In the genomic region with DNA sequence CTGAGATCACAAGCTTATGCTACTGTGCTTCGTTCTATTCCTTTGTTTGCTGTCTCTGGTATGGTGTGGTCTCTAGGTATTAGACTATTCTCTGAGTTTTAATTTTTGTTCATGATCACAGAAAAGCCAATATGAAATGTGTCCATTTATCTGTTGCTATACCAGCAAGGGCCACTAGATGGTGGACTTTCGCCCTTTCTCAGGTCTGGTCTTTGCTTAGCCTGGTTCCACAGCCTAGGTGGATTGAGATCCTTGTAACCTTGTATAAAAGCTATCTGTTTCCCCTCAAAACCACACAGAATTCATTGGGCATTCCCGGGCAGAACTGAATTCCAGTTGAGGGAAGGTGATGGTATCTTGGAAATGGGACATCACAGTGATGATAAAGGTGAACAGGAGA, we compare ENCODE assay signal across 8 mouse cellular contexts. TPM values are rescaled to one million over a fixed set of nuclear protein-coding genes. Genes with fewer than 3 reads are reported as not detected.
DNase-seq lines count a peak whose midpoint lies in the region; ATAC-seq and TF ChIP-seq lines count a peak whose summit lies in the region.

No protein-coding gene starts in this region.

- no peaks in the 10 kb centered on the region for H3K27me3 ChIP-seq in C2C12 (ENCODE audit: control insufficient read depth, insufficient read depth, insufficient read length)
- no peaks in the 10 kb centered on the region for H3K27me3 ChIP-seq in kidney, postnatal 0 days (ENCODE audit: insufficient read depth, low read length)

- intact Hi-C loops in gastrocnemius, adult 2 months (cut with DNase I), result loop anchor here (1.0 to 2.0 kb wide), 4 partner anchors 70 to 288 kb away; no protein-coding TSS in a partner anchor

- no peaks in the 10 kb centered on the region for H3K4me1 ChIP-seq in kidney, postnatal 0 days (replicated peaks; ENCODE audit: insufficient read depth, low read length)

- H3K27ac ChIP-seq in gastrocnemius, adult 2 months, result no peak overlapping the region
- H3K27ac ChIP-seq in kidney, postnatal 0 days, result no peak overlapping the region

- H3ac ChIP-seq in C2C12 (ENCODE audit: control insufficient read depth, insufficient read length, low read depth), result no peak overlapping the region

- H3K9me3 ChIP-seq in kidney, postnatal 0 days (replicated peaks; ENCODE audit: low read length), result no peaks in the 10 kb centered on the region

- 10% methylated on average over 3 of the region's 3 CpGs for WGBS in kidney, postnatal 0 days

- ATAC-seq in kidney, postnatal 0 days (replicated peaks; ENCODE audit: low FRiP score, low read depth), result no peak

- no peaks in the 10 kb centered on the region for H3K36me3 ChIP-seq in C2C12 (ENCODE audit: control insufficient read depth, insufficient read depth)
- no peaks in the 10 kb centered on the region for H3K36me3 ChIP-seq in kidney, postnatal 0 days (ENCODE audit: insufficient read depth, low read length)

- H3K9ac ChIP-seq in kidney, postnatal 0 days (ENCODE audit: low read depth, low read length), result no peak overlapping the region

- H3K79me3 ChIP-seq in C2C12 (ENCODE audit: low read depth), result no peaks in the 10 kb centered on the region

- TF ChIP-seq CTCF in C2C12 (IDR thresholded peaks at IDR 0.05; ENCODE audit: control insufficient read depth, insufficient read depth, insufficient read length), result peak; percentile 53
- peak; percentile 90 for TF ChIP-seq CTCF in gastrocnemius, adult 2 months (IDR thresholded peaks at IDR 0.05)
- TF ChIP-seq CTCF in kidney, postnatal 0 days (IDR thresholded peaks at IDR 0.05; ENCODE audit: low read depth), result peak; percentile 98

- DNase-seq in NIH3T3 (ENCODE audit: low read depth), result peak; percentile 89
- DNase-seq in cerebellum, adult 9-11 months, result peak; percentile 38
- DNase-seq in gastrocnemius, adult 2 months, result peak; percentile 52
- DNase-seq in kidney, postnatal 0 days (ENCODE audit: low spot score), result peak; percentile 82
- DNase-seq in lung, adult 18-20 months, result peak; percentile 52 to 58
- peak; percentile 10 for DNase-seq in ovary, adult 18-20 months (ENCODE audit: low spot score)
- peak; percentile 39 to 59 for DNase-seq in thymus, postnatal 36 days

- no peaks in the 10 kb centered on the region for H3K79me2 ChIP-seq in C2C12 (ENCODE audit: control insufficient read depth, insufficient read depth)

- H3K4me2 ChIP-seq in kidney, postnatal 0 days (ENCODE audit: low read length), result no peak overlapping the region

- no peak overlapping the region for H3K4me3 ChIP-seq in C2C12 (ENCODE audit: insufficient read depth, poor library complexity, severe bottlenecking)
- no peak overlapping the region for H3K4me3 ChIP-seq in gastrocnemius, adult 2 months
- H3K4me3 ChIP-seq in kidney, postnatal 0 days (replicated peaks; ENCODE audit: low read depth, low read length), result no peak overlapping the region

TF ChIP-seq in C2C12, 6 proteins besides CTCF, POLR2A, EP300 and RAD21:
- TF ChIP-seq FOSL1 (IDR thresholded peaks at IDR 0.05; ENCODE audit: insufficient read depth, low read length, poor library complexity, severe bottlenecking) (no peak), MAX (IDR thresholded peaks at IDR 0.05) (no peak), USF1 (IDR thresholded peaks at IDR 0.05; ENCODE audit: low read depth) (no peak), MYOG (IDR thresholded peaks at IDR 0.05; ENCODE audit: control insufficient read depth, extremely low read depth, insufficient read length) (no peak), MYOD1 (IDR thresholded peaks at IDR 0.05; ENCODE audit: control insufficient read depth, insufficient read length, low read depth) (no peak), CEBPB (IDR thresholded peaks at IDR 0.05; ENCODE audit: low read depth) (no peak)

RNA-seq across cellular contexts. Expression of a gene that starts 18.1 kb away (rescaled TPM):
- 3,526 TPM for polyA plus RNA-seq in C2C12 (2012; fragmentation: generic; extraction: Trizol)
- total RNA-seq in gastrocnemius, adult 2 months (2021), result 10 to 100 TPM; 30.1 to 67.9 TPM
- polyA plus RNA-seq in kidney, postnatal 0 days (2015; fragmentation: Nextera tagmentation; extraction: Ambion mirVana), result 2,182 and 2,224 TPM in 2 replicates

RNA-seq across cellular contexts. Expression of a gene that starts 40.7 kb away (rescaled TPM):
- 56.7 TPM for polyA plus RNA-seq in C2C12 (2012; fragmentation: generic; extraction: Trizol)
- 100 to 1,000 TPM; 155 to 192 TPM for total RNA-seq in gastrocnemius, adult 2 months (2021)
- 53.6 and 57.7 TPM in 2 replicates for polyA plus RNA-seq in kidney, postnatal 0 days (2015; fragmentation: Nextera tagmentation; extraction: Ambion mirVana)

Comparison
In these comparisons a context has a peak if more than half of its experiments do, and no peak if none do; other contexts are left out.
1. DNase-seq: peak in every context shown above with its lines; median percentile 89 in NIH3T3; 82 in kidney, postnatal 0 days; 55 in lung, adult 18-20 months; 52 in gastrocnemius, adult 2 months; 49 in thymus, postnatal 36 days; 38 in cerebellum, adult 9-11 months; 10 in ovary, adult 18-20 months.